Mouse (Mus musculus) thymus, adult 2 months (tissue): Measurements from ENCODE around the gene Madcam1.

Source experiments
- CTCF ChIP-seq: fragments of 200-500 bp; IDR thresholded peaks from 2 replicates; pipeline ENCODE4 v1.5.1; 2012; ENCODE audit warnings: mild to moderate bottlenecking, control low read depth, low read length, moderate library complexity, borderline replicate concordance; ENCODE audit not compliant: control insufficient read depth, poor library complexity, insufficient read depth; ENCODE audit errors: extremely low read depth
- POLR2A ChIP-seq: fragments of 200-500 bp; IDR thresholded peaks from 2 replicates; pipeline ENCODE4 v1.6.1; 2012; ENCODE audit warnings: mild to moderate bottlenecking, low read length, control low read depth, moderate library complexity; ENCODE audit not compliant: control insufficient read depth, poor library complexity, insufficient read depth; ENCODE audit errors: extremely low read depth

- TF ChIP-seq POLR2A (peak; percentile 95), CTCF (peak; percentile 75; the same call in 1 of the 2 replicates)
These were observed 17.4 kb downstream of the Madcam1 start, which contains the start of gene Cdc34 for GRCm38 (mm10) chr10:79681591-79682245.
